Mouse (Mus musculus) lung, adult 2 months (tissue): Measurements from ENCODE around the gene Olfr206.

Experiments
- CTCF ChIP-seq: fragments of 200-500 bp; IDR thresholded peaks from 2 replicates; pipeline ENCODE4 v1.5.1; 2011; ENCODE audit warnings: mild to moderate bottlenecking, low read length, control low read depth; ENCODE audit not compliant: insufficient read depth
- POLR2A ChIP-seq: fragments of 200-500 bp; IDR thresholded peaks from 2 replicates; pipeline ENCODE4 v1.6.1; 2011; ENCODE audit warnings: low read depth, mild to moderate bottlenecking, control low read depth, low read length, borderline replicate concordance; ENCODE audit errors: extremely low read depth

- TF ChIP-seq CTCF (no peak), POLR2A (no peak)
Observed at GRCm38 (mm10) chr16:59393300-59393699, 44.3 kb upstream of the Olfr206 start.
